Mouse (Mus musculus): ENCODE measurements around the gene Clk2.
A peak's percentile ranks its signal among the peaks of the same experiment; 100 is the strongest.

Clk2 gene

DNA sequence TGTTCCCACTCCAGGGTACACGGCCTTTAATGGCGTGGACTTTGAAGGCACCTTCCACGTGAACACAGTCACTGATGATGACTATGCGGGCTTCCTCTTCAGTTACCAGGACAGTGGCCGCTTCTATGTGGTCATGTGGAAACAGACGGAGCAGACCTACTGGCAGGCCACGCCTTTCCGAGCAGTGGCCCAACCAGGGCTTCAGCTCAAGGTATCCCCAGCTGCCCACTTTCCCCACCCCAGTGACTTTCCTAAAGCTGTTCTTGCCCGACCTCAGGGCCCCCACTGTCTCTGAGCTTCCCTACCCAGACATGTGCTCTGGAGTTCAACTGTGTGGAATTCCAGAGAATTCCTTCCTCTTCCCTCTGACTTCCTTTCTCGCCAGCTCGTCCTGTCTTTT is 60.2 kb downstream of the Clk2 start:
- DNase-seq (ENCODE audit: inconsistent ontology term) = no peak

DNA sequence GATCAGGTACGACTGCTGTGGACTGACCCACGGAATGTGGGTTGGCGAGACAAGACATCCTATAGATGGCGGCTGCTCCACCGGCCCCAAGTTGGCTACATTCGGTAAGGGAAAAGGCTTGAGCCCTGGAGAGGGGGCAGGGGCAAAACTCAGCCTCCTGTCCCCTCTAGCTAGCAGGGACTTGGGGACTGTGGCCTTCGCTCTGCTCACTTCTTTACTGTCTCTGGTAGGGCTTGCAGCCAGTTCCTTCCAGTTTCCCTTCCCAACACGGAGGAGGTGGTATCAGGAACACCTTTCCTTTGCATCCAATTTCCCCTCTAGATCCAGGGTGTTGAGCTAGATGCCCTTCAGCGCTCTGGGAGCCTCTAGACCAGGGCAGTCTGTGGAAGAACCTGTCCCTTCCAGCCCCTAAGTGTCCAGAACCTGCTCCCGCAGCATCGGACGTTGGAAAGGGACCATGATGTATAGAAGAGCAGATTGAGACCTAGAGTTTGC is 60.8 kb downstream of the Clk2 start:
- DNase-seq (ENCODE audit: inconsistent ontology term) = no peak

DNA sequence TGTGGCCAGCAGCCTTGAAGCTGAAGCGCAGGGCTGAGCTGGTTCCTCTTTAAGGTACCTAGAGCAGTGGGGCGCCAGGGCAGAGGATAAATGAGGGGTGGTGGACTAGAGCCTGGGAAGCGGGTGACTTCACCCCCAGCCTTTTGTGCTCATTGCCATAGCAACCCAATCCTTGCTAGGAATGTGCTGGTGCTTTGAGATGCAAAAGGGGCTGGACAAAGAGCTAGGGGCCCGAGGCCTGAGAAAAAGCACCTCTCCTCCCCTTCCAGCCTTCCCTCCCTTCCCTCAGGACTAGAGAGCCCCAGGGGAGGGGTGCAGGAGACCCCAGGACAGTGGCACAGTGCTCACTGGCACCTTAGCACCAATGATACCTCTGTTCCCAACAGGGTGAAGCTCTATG is 61.3 kb downstream of the Clk2 start:
- DNase-seq (ENCODE audit: inconsistent ontology term) = peak; percentile 85

DNA sequence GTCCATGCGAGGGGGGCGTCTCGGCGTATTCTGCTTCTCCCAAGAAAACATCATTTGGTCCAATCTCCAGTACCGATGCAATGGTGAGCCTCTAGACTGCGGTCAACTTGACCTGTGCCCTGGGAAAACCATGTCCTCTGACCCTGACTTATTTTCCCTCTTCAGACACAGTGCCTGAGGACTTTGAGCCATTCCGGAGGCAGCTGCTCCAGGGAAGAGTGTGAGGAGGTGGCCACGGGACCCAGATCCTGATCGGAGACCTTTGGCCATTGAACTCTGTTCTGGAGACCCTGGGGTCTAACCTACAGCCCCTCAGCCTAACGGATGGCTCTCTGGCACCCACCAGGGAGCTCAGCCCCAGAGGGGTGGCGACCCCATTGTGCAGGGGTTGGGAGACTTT is 61.8 kb downstream of the Clk2 start:
- no peak for DNase-seq (ENCODE audit: inconsistent ontology term)
